Mouse (Mus musculus) stomach, embryonic 14.5 days (tissue): ENCODE measurements around the gene Nme6. TPM values are rescaled to one million over a fixed set of nuclear protein-coding genes. Genes with fewer than 3 reads are reported as not detected.

Source experiments
- ATAC-seq: fragments of 200-750 bp; cut with Nextera tagmentation; 2 replicates; pipeline ENCODE4 v1.8.0; 2017; ENCODE audit warnings: low read depth, moderate TSS enrichment; ENCODE audit not compliant: insufficient number of reproducible peaks, insufficient read depth, low FRiP score
- H3K27ac ChIP-seq: fragments of 300-500 bp; sonication (generic); 2 replicates; pipeline ENCODE4 v1.5.1; 2014; ENCODE audit warnings: mild to moderate bottlenecking, low read length, moderate library complexity, mixed read lengths
- H3K27me3 ChIP-seq: fragments of 300-500 bp; sonication (generic); 2 replicates; pipeline ENCODE4 v1.6.1; 2014; ENCODE audit warnings: low read length, control low read depth, mixed read lengths; ENCODE audit not compliant: control insufficient read depth, insufficient read depth
- H3K36me3 ChIP-seq: fragments of 300-500 bp; sonication (generic); 2 replicates; pipeline ENCODE4 v1.6.1; 2014; ENCODE audit warnings: mild to moderate bottlenecking, control low read depth, low read length, moderate library complexity, mixed read lengths; ENCODE audit not compliant: control insufficient read depth, insufficient read depth
- H3K4me1 ChIP-seq: fragments of 300-500 bp; sonication (generic); 2 replicates; pipeline ENCODE4 v1.6.1; 2014; ENCODE audit warnings: low read length, control low read depth, mixed read lengths; ENCODE audit not compliant: control insufficient read depth, insufficient read depth
- H3K4me2 ChIP-seq: fragments of 300-500 bp; sonication (generic); replicated peaks from 2 replicates; pipeline ENCODE4 v1.6.1; 2014; ENCODE audit warnings: low read depth, low read length, control low read depth
- H3K4me3 ChIP-seq: fragments of 300-500 bp; sonication (generic); 2 replicates; pipeline ENCODE4 v1.5.1; 2014; ENCODE audit warnings: low read depth, low read length, control low read depth
- H3K9ac ChIP-seq: fragments of 300-500 bp; sonication (generic); replicated peaks from 2 replicates; pipeline ENCODE4 v1.6.1; 2014; ENCODE audit warnings: low read depth, mild to moderate bottlenecking, control low read depth, low read length, moderate library complexity, mixed read lengths
- H3K9me3 ChIP-seq: fragments of 300-500 bp; sonication (generic); 2 replicates; pipeline ENCODE4 v1.6.1; 2016; ENCODE audit warnings: low read depth, low read length, control low read depth; ENCODE audit not compliant: control insufficient read depth
- WGBS: fragments of 180-500 bp; shearing (Covaris S2); extraction: QIAGEN DNeasy Blood & Tissue Kit; methylation state at CpG from one replicate; pipeline ENCODE4 v1.1.7; 2014; 5-methylcytosine and 5-hydroxymethylcytosine counted together
- polyA plus RNA-seq: library from polyadenylated mRNA; unstranded; fragments of >200 nt; fragmentation: Nextera tagmentation; extraction: Ambion mirVana; gene quantifications from 2 replicates; pipeline ENCODE4 v1.2.1, GENCODE M21; 2014

Gene Nme6
- polyA plus RNA-seq, 1 experiment from 2014 or later: 74.0 TPM

DNA sequence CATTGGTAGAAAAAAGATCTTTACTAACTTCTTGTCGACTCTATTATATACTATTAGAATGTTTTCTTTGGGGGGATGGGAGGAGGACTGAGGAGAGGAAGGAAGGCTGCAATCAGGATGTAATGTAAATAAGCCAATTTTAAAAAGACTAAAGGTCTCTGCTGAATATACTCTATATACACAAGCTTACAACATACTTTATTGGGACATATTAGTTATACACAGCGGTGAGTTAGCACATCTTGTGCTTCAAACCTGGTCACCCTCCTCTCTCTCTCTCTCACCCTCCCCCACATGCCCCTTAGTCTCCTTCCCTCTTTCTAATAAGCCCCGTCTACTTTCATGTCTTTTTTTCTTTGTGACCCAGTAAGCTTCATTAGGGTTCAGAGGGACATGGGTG is 24.7 kb upstream of the Nme6 start:
- Histone ChIP-seq H3K4me2 (no peak overlapping the region), H3K9ac (no peak overlapping the region), H3K27ac (no peak overlapping the region), H3K4me1 (no peaks in the 10 kb centered on the region), H3K9me3 (no peaks in the 10 kb centered on the region), H3K27me3 (no peaks in the 10 kb centered on the region), H3K4me3 (no peak overlapping the region), H3K36me3 (no peaks in the 10 kb centered on the region)
- 37% methylated on average over 3 of the region's 3 CpGs for WGBS
- no peak for ATAC-seq

GRCm38 (mm10) chr9:109811980-109812379 is 20.6 kb upstream of the Nme6 start, which contains the start of gene Spink8:
Gene Spink8 (plus strand): TSS chr9:109812280.
- H3K4me3 ChIP-seq: no peak within 1 kb of the TSS
- no peak within 1 kb of the TSS for H3K4me2 ChIP-seq
- no peak within 1 kb of the TSS for H3K9ac ChIP-seq
- H3K36me3 ChIP-seq: no peaks in the 10 kb centered on the region
- WGBS: 68% methylated on average over 1 of the region's 1 CpGs
- H3K27me3 ChIP-seq: no peaks in the 10 kb centered on the region
- H3K27ac ChIP-seq: no peak within 1 kb of the TSS
- H3K4me1 ChIP-seq: no peaks in the 10 kb centered on the region
- H3K9me3 ChIP-seq: no peaks in the 10 kb centered on the region
- no peak for ATAC-seq

DNA sequence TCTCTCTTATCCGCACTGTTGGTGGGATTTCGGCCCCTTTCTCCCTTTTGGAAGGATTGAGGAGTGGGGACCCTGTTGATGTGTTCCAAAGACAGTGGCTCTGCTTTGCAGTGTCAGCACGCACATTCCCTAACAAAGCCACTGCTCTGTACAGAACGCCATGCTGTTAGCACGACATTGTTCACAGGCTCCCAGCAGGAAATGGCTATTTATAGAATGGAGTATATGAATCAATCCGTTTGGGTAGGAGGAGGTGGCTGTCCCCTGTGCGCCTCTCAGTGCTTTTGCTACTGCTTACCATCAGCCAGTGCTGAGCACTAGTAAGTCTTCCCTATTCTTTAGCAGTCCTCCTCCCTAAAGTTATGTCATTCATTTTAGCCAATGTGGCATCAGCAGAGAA is 19.1 kb upstream of the Nme6 start:
- H3K36me3 ChIP-seq: no peaks in the 10 kb centered on the region
- H3K4me1 ChIP-seq: no peaks in the 10 kb centered on the region
- H3K27me3 ChIP-seq: no peaks in the 10 kb centered on the region
- no peak overlapping the region for H3K4me2 ChIP-seq
- H3K4me3 ChIP-seq: no peak overlapping the region
- no peak for ATAC-seq
- WGBS: 50% methylated on average over 7 of the region's 7 CpGs
- H3K9ac ChIP-seq: no peak overlapping the region
- H3K9me3 ChIP-seq: no peaks in the 10 kb centered on the region
- H3K27ac ChIP-seq: no peak overlapping the region

DNA sequence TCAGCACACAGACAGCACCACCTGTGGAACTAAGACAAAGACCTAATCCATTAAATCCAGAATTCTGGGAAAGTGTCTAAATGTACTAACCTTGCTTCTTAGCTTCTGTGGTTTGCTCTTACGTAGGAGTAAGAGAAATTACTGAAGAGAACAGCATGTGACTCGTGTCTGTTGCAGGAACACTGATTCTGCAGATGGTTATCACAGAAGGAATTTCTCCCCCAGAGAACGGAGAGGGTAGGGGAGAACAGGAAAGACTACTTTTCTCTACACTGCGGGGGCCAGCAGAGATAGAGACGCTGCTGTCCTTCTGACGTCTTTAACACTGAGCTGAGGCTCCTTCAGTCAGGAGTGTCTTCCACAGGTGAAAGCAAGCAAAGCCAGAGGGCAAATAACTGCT is 16.2 kb upstream of the Nme6 start:
- Histone ChIP-seq H3K36me3 (no peaks in the 10 kb centered on the region), H3K27ac (no peak overlapping the region), H3K4me3 (no peak overlapping the region), H3K9ac (no peak overlapping the region), H3K4me1 (no peaks in the 10 kb centered on the region), H3K9me3 (no peaks in the 10 kb centered on the region), H3K27me3 (no peaks in the 10 kb centered on the region), H3K4me2 (no peak overlapping the region)
- 40% methylated on average over 6 of the region's 6 CpGs for WGBS
- ATAC-seq: no peak

GRCm38 (mm10) chr9:109825739-109826138 is 6.8 kb upstream of the Nme6 start:
- Histone ChIP-seq H3K9me3 (no peaks in the 10 kb centered on the region), H3K9ac (no peak overlapping the region), H3K4me3 (no peak overlapping the region), H3K4me2 (no peak overlapping the region), H3K4me1 (no peaks in the 10 kb centered on the region), H3K36me3 (no peaks in the 10 kb centered on the region), H3K27me3 (no peaks in the 10 kb centered on the region), H3K27ac (no peak overlapping the region)
- 64% methylated on average over 4 of the region's 4 CpGs for WGBS
- ATAC-seq: no peak

DNA sequence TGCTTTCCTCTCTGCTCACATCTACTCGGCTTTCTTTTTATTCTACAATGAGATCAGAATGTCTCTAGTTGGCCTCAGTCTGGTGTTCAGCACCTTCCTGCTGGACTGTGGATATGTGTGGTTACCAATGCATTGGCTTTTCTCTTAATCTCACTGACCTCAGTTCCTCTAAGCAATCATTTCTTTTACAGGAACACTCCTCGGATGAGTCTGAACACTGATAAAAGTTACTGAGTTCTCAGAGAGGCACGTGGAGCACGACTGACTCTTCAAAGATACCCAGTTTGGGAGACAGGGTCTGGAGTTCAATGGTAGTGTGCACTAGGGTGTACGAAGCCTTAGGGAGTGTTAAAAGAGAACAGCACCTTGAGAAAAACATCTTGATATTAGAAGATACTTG is 6.4 kb upstream of the Nme6 start:
- Histone ChIP-seq H3K4me1 (no peaks in the 10 kb centered on the region), H3K27ac (no peak overlapping the region), H3K36me3 (no peaks in the 10 kb centered on the region), H3K27me3 (no peaks in the 10 kb centered on the region), H3K9ac (no peak overlapping the region), H3K4me3 (no peak overlapping the region), H3K9me3 (no peaks in the 10 kb centered on the region), H3K4me2 (no peak overlapping the region)
- no peak for ATAC-seq
- WGBS: 72% methylated on average over 5 of the region's 5 CpGs

GRCm38 (mm10) chr9:109833088-109833412 is 501 bp downstream of the Nme6 start:
- Histone ChIP-seq H3K4me1 (peaks cover 7% of the 10 kb centered on the region; the same call in 1 of the 2 replicates), H3K4me3 (peak overlapping the region; percentile 34), H3K9me3 (no peaks in the 10 kb centered on the region), H3K36me3 (no peaks in the 10 kb centered on the region; the same call in 1 of the 2 replicates), H3K9ac (peak overlapping the region; percentile 47; the same call in 1 of the 2 replicates), H3K27ac (no peak overlapping the region), H3K27me3 (no peaks in the 10 kb centered on the region), H3K4me2 (peak overlapping the region; percentile 82)
- peak; percentile 56; the same call in 1 of the 2 replicates for ATAC-seq
- WGBS: 9% methylated on average over 6 of the region's 6 CpGs

DNA sequence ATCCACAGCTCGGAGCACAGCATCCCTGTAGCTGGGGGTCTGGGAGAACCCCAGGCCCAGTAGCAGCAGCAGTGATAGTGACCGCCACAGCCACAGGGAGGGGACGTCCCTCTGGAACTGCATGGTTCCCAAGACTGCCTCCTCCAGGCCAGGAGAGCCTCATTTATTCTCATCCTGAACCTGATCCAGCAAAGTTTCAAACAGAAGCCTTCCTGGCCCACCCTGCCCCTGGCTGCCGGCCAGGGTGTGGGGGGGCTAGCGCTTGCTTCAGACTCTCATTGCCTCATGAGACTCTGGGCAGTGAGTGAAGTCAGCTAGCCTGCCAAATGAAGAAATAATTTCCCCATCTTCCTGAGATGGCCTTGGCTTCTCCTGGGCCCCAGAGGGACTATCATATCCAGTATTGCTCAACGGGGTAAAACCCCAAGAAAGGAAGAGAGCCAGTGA is 16.8 kb downstream of the Nme6 start, which contains the start of gene Camp:
Camp (minus strand) TSS at position 306 of the 447 bp plus-strand sequence.
- WGBS: 59% methylated on average over 6 of the region's 6 CpGs
- Histone ChIP-seq H3K4me3 (no peak within 1 kb of the TSS), H3K9ac (no peak within 1 kb of the TSS), H3K4me1 (no peaks in the 10 kb centered on the region), H3K27me3 (no peaks in the 10 kb centered on the region), H3K9me3 (no peaks in the 10 kb centered on the region), H3K4me2 (no peak within 1 kb of the TSS), H3K27ac (no peak within 1 kb of the TSS), H3K36me3 (no peaks in the 10 kb centered on the region)
- no peak for ATAC-seq

DNA sequence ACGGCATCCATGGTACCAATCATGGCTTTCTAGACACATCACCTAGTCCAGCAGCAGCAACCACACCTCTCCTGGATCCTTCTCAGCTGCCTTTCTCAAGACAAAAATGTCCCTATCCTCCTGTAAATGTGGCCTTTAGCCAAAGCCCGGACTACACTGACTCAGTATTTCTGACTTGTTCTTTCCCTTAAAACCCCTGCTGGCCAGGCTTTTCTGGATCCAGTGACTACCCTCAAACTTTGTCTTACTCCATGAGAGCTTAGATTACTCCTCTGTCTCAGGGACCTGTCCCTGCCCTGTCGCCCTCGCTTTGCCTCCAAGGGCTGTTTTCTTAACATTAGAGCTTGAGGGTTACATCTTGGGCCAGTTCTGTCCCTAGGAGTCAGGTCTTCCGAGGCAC is 17.6 kb downstream of the Nme6 start:
- H3K4me3 ChIP-seq: no peak overlapping the region
- H3K27ac ChIP-seq: no peak overlapping the region
- no peaks in the 10 kb centered on the region for H3K9me3 ChIP-seq
- H3K4me1 ChIP-seq: no peaks in the 10 kb centered on the region
- H3K27me3 ChIP-seq: no peaks in the 10 kb centered on the region
- no peak overlapping the region for H3K4me2 ChIP-seq
- no peak overlapping the region for H3K9ac ChIP-seq
- H3K36me3 ChIP-seq: no peaks in the 10 kb centered on the region
- 89% methylated on average over 5 of the region's 5 CpGs for WGBS
- ATAC-seq: no peak
